Mouse (Mus musculus): Measurements from ENCODE around the gene Col9a2.

Col9a2 gene

GRCm38 (mm10) chr4:121039331-121040115 lies at the start of gene Col9a2:
TSS of gene Col9a2 (plus strand) at chr4:121039385.
- peak; percentile 49 for DNase-seq (ENCODE audit: low spot score)

- DNase-seq (ENCODE audit: low spot score) = no peak
Measured at GRCm38 (mm10) chr4:120992284-120992683, 46.9 kb upstream of the Col9a2 start.

GRCm38 (mm10) chr4:120993025-120993424 lies 46.2 kb upstream of the Col9a2 start:
- no peak for DNase-seq (ENCODE audit: low spot score)

GRCm38 (mm10) chr4:120995911-120996310 lies 43.3 kb upstream of the Col9a2 start:
- no peak for DNase-seq (ENCODE audit: low spot score)

- DNase-seq (ENCODE audit: low spot score) = no peak
Measured at GRCm38 (mm10) chr4:121001042-121001441, 38.1 kb upstream of the Col9a2 start.

GRCm38 (mm10) chr4:121001659-121002058 lies 37.5 kb upstream of the Col9a2 start:
- no peak for DNase-seq (ENCODE audit: low spot score)

- peak; percentile 64 for DNase-seq (ENCODE audit: low spot score)
Measured at GRCm38 (mm10) chr4:121002400-121003171, 36.6 kb upstream of the Col9a2 start.

- DNase-seq (ENCODE audit: low spot score) = peak; percentile 66
Measured at GRCm38 (mm10) chr4:121003611-121004091, 35.5 kb upstream of the Col9a2 start.

DNA sequence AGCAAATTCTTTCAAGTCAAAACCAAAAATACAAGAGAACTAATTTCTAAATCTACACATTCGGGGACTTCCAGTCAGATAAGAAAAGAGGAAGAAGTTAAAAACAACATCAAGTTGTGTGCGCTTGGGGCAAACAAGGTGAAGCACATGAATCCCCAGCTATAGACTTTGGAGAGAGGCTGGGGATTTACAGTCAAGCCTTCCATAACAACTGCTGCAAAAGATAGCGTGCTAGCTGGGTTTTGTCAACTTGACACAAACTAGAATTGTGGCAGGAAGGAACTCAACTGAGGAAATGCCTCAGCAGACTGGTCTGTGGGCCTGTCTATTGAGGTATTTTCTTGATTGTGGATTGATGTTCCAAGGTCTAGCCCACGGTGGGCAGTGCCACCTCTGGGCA lies 34.5 kb upstream of the Col9a2 start:
- DNase-seq (ENCODE audit: low spot score) = no peak

GRCm38 (mm10) chr4:121007006-121007405 lies 32.2 kb upstream of the Col9a2 start:
- DNase-seq (ENCODE audit: low spot score) = no peak

DNA sequence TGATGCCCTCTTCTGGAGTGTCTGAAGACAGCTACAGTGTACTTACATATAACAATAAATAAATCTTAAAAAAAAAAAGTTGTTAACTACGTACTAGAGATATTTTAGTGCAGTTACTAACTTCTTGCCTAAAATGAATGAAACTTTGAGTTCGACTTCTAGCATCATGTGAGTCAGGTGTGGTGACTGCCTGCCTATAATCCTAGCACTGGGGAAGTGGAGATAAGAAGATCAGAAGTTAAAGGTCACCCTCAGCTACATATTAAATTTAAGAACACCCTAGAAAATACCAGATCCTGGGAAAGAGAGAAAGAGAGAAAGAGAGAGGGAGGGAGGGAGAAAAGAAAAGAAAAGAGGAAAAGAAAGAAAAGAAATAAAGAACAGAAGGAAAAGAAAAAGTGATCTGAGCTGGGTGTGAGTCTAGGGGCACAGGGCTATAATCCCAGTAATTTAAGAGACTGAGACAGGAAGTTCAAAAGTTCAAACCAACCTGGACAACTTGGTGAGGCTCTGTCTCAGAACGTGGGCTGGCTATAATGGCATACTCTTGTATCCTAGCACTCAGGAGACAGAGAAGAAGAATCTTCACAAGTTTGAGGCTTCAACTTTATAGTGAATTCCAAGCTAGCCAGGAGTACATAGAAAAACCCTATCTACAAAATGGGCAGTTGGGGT lies 31.0 kb upstream of the Col9a2 start:
- no peak for DNase-seq (ENCODE audit: low spot score)

DNA sequence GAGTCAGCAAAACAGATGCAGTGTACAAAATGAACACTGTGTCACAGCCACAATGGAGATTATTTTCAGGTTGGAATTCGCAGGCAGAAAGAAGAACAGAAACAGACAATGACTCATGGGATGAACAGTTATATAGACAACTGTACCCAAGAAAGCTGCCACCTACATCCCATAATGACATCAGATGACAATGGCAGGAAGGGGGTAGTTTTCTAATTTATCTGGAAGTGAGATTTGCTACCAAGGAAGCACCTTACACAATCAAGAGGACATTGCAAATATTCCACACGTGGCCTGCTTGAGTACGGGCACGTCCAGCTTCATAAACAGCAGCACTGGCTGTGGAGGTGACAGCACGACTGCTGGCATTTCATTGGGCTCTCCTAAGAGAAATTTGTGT lies 30.0 kb upstream of the Col9a2 start:
- DNase-seq (ENCODE audit: low spot score) = no peak

DNA sequence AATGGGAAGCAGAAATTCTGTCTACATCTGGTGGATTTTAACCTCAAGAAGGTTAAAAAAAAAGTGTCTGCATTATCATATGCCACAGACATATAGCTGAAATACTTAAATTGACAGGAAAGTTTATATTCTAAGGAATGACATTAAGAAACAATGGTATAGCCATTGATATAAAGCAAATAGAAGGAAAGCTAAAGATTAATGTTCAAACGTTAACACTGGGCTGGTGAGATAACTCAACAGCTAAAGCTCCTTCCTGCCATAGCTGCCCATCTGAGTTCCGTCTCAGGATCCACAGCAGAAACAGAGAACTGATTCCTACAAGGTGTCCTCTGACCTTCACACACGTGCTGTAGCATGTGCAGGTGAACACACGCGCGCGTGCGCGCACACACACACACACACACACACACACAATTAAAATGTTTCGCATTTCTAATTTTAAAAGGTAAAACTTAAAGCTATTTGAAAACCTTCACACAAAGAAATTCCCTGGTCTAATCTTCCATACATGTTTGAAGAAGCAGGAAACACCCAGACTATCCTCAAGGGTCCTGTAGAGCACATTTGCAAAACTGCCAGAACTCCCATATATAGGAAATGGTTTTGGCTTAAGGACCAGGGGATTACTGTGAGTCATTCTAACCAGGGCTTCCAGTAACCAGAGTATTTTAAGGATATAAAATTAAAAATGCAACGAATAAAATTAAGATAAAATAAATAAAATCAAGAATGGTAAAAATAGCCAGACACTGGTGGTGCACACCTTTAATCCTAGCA lies 28.2 kb upstream of the Col9a2 start:
- no peak for DNase-seq (ENCODE audit: low spot score)

DNA sequence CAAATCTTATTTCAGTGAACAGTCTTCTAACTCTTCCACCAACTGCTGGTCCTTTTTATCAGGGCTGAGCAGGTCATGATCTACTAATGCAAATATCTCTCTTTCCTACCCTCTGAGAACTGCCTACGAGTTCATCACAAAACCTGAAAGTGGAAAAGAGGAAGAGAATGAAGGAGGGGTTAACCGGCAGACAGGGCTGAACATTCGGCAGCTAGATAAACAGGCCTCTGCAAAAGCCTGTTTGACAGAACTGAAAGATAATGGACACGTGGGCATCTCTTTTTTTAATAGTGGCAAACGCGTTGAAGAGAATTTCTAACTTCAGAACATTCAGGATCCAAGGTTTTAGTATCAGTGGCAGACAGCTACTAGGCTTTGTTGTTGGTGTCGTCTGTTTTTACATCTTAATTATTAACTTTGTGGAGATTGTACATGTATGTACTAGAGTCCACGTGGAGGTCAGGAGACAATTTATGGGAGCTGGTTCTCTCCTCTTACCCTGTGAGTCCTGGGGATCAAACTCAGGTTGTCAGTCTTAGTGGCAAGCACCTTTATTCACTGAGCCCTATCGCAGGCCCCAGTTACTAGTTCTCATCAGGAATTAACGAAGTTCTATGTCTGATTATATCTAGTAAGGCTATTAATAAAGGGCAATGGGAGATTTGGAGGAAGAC lies 24.5 kb upstream of the Col9a2 start:
- no peak for DNase-seq (ENCODE audit: low spot score)

GRCm38 (mm10) chr4:121015268-121015659 lies 23.9 kb upstream of the Col9a2 start:
- no peak for DNase-seq (ENCODE audit: low spot score)

DNA sequence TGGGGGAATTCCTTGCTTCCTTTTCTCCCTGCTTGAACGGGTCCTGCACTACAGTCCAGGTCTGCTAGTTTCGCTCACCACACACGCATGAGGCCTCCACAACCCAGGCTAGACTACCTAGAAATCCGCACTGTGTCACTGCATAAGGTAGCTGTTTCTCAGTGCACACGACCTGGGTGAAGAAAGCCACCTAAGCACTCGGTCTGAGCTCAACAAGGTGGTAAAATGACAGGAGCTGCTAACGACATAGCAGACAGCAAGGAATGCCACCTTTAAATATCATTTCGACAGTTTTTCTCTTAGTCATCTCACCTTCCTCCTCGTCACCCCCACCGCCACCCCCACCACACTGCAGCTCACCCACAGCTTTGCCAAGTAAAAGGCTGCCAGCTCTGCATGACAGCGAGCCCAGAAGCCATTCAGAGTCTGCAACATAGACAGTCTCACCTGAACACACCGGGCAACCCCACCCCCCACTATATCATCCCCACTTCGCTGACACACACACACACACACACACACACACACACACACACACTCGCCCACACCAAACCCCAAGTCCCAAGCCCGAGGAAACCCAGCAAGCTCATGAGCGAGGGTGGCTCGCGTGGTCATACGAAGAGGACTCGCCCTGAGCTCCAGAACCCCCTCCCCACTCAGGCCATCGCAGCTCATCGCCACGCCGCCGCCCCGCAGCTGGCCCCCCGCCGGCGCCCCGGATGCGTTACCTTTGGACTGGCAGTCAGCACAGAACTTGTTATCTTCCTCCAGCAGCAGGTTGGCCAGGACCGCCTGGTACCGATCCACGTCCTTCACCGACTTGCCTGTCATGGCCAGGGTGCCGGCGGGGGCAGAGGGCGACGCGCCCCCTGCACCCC lies 22.9 kb upstream of the Col9a2 start:
- DNase-seq (ENCODE audit: low spot score) = peak; percentile 14

DNA sequence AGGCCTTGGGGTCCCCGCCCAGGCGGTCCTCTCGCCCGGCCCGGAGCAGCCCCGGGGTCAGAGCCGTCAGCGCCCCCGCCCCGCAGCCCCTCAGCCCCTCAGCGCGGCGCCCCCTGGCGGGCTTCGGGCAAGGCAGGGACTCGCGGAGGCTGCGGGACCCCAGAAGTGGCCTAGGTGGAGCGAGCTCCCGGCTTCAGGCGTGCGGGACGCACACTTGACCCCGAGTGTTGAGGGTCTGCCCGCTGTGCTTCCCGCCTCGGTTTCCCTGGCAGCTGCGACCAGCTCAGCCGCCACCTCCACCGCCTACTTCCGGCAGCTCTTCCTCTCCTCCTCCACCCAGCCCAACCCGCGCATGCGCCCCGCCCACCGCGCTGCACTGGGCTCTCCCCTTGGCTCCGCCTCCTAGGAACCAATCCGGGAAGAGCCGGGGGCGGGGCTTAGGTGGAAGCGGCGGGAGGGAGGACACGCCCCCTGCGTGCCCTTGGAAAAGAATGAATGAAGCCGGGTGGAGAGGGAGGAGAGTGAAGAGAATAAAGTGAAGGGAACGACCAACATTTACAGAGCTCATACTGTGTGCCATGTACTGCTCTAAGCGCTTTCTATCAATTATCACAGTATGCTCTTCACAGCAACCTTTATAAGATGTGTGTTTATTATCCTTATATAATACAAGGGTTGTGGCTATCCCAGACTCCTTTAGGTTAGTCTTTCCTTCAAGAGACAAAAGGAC lies 22.1 kb upstream of the Col9a2 start, which contains the start of gene Smap2:
Gene Smap2 (minus strand): TSS at position 320 of the 730 bp plus-strand sequence.
- peak; percentile 100 for DNase-seq (ENCODE audit: low spot score)

DNA sequence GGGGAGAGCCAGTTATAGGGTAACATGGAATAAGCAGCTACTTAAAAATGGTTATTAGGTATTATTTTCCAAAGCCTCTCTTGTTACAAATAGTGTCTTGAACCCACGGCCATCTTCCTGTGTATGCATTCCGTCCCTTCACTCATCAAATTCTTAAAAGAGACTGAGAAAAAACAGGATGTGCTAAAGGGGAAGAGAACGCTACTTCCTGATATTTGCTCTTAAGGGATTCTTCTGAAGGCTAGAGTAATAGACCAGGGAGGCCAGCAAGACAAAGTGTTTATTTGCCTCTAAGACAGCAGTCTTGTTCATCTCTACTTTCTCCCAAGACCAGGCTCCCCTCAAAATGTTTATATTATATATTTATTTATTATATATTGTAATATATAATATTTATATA lies 20.9 kb upstream of the Col9a2 start:
- no peak for DNase-seq (ENCODE audit: low spot score)

DNA sequence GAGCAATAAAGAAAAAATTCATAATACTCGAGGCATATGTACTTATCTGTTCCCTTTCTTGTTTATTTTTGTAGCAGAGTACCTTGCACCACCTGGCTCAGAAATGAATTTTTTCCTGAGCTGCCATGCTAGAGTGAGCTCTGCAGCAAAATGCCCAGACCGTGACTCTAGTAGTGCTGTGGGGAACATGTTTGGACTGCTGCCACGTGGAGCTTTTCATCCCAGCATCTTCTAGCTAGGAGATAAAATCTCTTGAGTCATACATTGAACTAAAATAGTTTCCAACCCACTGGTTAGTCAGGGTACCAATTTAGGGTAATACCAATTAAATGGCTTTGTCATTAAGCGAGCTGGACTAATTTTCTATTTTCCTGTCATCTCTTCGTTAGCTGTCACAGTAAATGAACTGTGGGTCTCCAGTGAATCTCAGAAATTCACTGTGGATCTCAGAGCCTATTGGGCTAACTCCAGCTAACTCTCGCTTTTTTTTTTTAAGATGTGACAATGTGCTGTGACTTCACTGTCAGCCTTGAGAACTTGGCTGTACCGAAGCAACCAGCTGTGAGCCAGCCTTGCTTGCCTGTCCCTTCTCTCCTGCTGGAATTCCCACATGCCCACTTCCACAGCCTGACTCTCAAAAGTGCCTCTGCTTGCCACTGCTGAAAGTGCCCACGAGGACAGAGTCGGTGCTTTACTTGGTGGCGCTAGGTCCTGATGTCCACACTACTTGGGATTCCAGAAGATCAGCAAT lies 19.0 kb upstream of the Col9a2 start:
- DNase-seq (ENCODE audit: low spot score) = no peak

All from embryo, embryonic 10.5 days (tissue).